Mouse (Mus musculus) liver, embryonic 15.5 days (tissue): ENCODE measurements at regions not wholly inside any gene's neighbourhood (a gene's known extent, or its start where the extent isn't known, plus 50 kb on each side); places are given as distances from the start of the nearest gene placed in this dataset.
A peak's percentile ranks its signal among the peaks of the same experiment; 100 is the strongest.

Experiments used
- ATAC-seq: fragments of 200-750 bp; cut with Nextera tagmentation; 2 replicates; pipeline ENCODE4 v1.8.0; 2017; ENCODE audit warnings: moderate number of reproducible peaks, mild to moderate bottlenecking, moderate library complexity; ENCODE audit not compliant: insufficient read depth
- H3K27ac ChIP-seq: fragments of 300-500 bp; sonication (generic); replicated peaks from 2 replicates; pipeline ENCODE4 v1.5.1; 2015; ENCODE audit warnings: mild to moderate bottlenecking, inconsistent platforms
- H3K27me3 ChIP-seq: fragments of 300-500 bp; sonication (generic); 2 replicates; pipeline ENCODE4 v1.6.1; 2015; ENCODE audit warnings: mild to moderate bottlenecking, inconsistent platforms
- H3K36me3 ChIP-seq: fragments of 300-500 bp; sonication (generic); replicated peaks from 2 replicates; pipeline ENCODE4 v1.6.1; 2015; ENCODE audit warnings: moderate library complexity, mild to moderate bottlenecking, inconsistent platforms
- H3K4me1 ChIP-seq: fragments of 300-500 bp; sonication (generic); replicated peaks from 2 replicates; pipeline ENCODE4 v1.6.1; 2015; ENCODE audit warnings: inconsistent platforms
- H3K4me2 ChIP-seq: fragments of 300-500 bp; sonication (generic); 2 replicates; pipeline ENCODE4 v1.6.1; 2015; ENCODE audit warnings: moderate library complexity, mild to moderate bottlenecking, inconsistent platforms
- H3K4me3 ChIP-seq: fragments of 300-500 bp; sonication (generic); replicated peaks from 2 replicates; pipeline ENCODE4 v1.5.1; 2015; ENCODE audit warnings: mild to moderate bottlenecking, inconsistent platforms
- H3K9ac ChIP-seq: fragments of 300-500 bp; sonication (generic); 2 replicates; pipeline ENCODE4 v1.6.1; 2015; ENCODE audit warnings: moderate library complexity, mild to moderate bottlenecking, inconsistent platforms
- H3K9me3 ChIP-seq: fragments of 300-500 bp; sonication (generic); replicated peaks from 2 replicates; pipeline ENCODE4 v1.6.1; 2016; ENCODE audit warnings: inconsistent platforms
- WGBS: fragments of 180-500 bp; shearing (Covaris S2); methylation state at CpG from one replicate; pipeline ENCODE4 v1.1.7; 2015; ENCODE audit warnings: mixed read lengths; ENCODE audit not compliant: insufficient replicate concordance; 5-methylcytosine and 5-hydroxymethylcytosine counted together

- no peak overlapping the region for H3K27ac ChIP-seq
Observed at GRCm38 (mm10) chr13:31339901-31340300, 216.0 kb upstream of the Foxq1 start.

GRCm38 (mm10) chr13:31340363-31340948 lies 215.5 kb upstream of the Foxq1 start:
- 48% methylated on average over 7 of the region's 7 CpGs for WGBS
- no peak overlapping the region for H3K27ac ChIP-seq
- no peaks in the 10 kb centered on the region for H3K4me1 ChIP-seq
- no peak overlapping the region for H3K4me3 ChIP-seq
- no peak overlapping the region for H3K9ac ChIP-seq
- H3K27me3 ChIP-seq: no peaks in the 10 kb centered on the region
- no peak for ATAC-seq
- H3K4me2 ChIP-seq: no peak overlapping the region
- no peaks in the 10 kb centered on the region for H3K9me3 ChIP-seq
- H3K36me3 ChIP-seq: no peaks in the 10 kb centered on the region

More at GRCm38 (mm10) chr13:31339901-31340300, 216.0 kb upstream of the Foxq1 start:
- Histone ChIP-seq H3K36me3 (no peaks in the 10 kb centered on the region), H3K4me2 (no peak overlapping the region), H3K9ac (no peak overlapping the region), H3K9me3 (no peaks in the 10 kb centered on the region), H3K4me3 (no peak overlapping the region), H3K27me3 (no peaks in the 10 kb centered on the region), H3K4me1 (no peaks in the 10 kb centered on the region)
- ATAC-seq: no peak
- 68% methylated on average over 2 of the region's 2 CpGs for WGBS

GRCm38 (mm10) chr13:31341282-31342100 lies 214.4 kb upstream of the Foxq1 start:
- no peaks in the 10 kb centered on the region for H3K9me3 ChIP-seq
- no peaks in the 10 kb centered on the region for H3K4me1 ChIP-seq
- H3K4me2 ChIP-seq: no peak overlapping the region
- no peak overlapping the region for H3K9ac ChIP-seq
- no peaks in the 10 kb centered on the region for H3K36me3 ChIP-seq
- H3K27me3 ChIP-seq: no peaks in the 10 kb centered on the region
- 63% methylated on average over 15 of the region's 15 CpGs for WGBS
- no peak overlapping the region for H3K4me3 ChIP-seq
- ATAC-seq: no peak
- no peak overlapping the region for H3K27ac ChIP-seq

GRCm38 (mm10) chr13:31346205-31346604 lies 209.7 kb upstream of the Foxq1 start:
- WGBS: 29% methylated on average over 1 of the region's 1 CpGs
- no peak overlapping the region for H3K9ac ChIP-seq
- H3K4me3 ChIP-seq: no peak overlapping the region
- H3K27ac ChIP-seq: no peak overlapping the region
- no peaks in the 10 kb centered on the region for H3K27me3 ChIP-seq
- no peaks in the 10 kb centered on the region for H3K4me1 ChIP-seq
- no peaks in the 10 kb centered on the region for H3K9me3 ChIP-seq
- H3K4me2 ChIP-seq: no peak overlapping the region
- ATAC-seq: no peak
- H3K36me3 ChIP-seq: no peaks in the 10 kb centered on the region

- H3K4me3 ChIP-seq: no peak overlapping the region
- no peaks in the 10 kb centered on the region for H3K27me3 ChIP-seq
- peak; percentile 34; the same call in 1 of the 2 replicates for ATAC-seq
- H3K36me3 ChIP-seq: no peaks in the 10 kb centered on the region
- H3K27ac ChIP-seq: no peak overlapping the region
- no peaks in the 10 kb centered on the region for H3K9me3 ChIP-seq
- no peak overlapping the region for H3K4me2 ChIP-seq
- no peak overlapping the region for H3K9ac ChIP-seq
- 30% methylated on average over 2 of the region's 2 CpGs for WGBS
- no peaks in the 10 kb centered on the region for H3K4me1 ChIP-seq
Observed at GRCm38 (mm10) chr13:31347000-31347399, 208.9 kb upstream of the Foxq1 start.

GRCm38 (mm10) chr13:31349671-31350070 lies 206.3 kb upstream of the Foxq1 start:
- Histone ChIP-seq H3K4me2 (no peak overlapping the region), H3K36me3 (no peaks in the 10 kb centered on the region), H3K27ac (no peak overlapping the region), H3K27me3 (no peaks in the 10 kb centered on the region), H3K4me3 (no peak overlapping the region), H3K4me1 (no peaks in the 10 kb centered on the region), H3K9ac (no peak overlapping the region), H3K9me3 (no peaks in the 10 kb centered on the region)
- 37% methylated on average over 2 of the region's 2 CpGs for WGBS
- ATAC-seq: no peak

- Histone ChIP-seq H3K36me3 (no peaks in the 10 kb centered on the region), H3K4me1 (no peaks in the 10 kb centered on the region), H3K4me2 (no peak overlapping the region), H3K4me3 (no peak overlapping the region), H3K27ac (no peak overlapping the region), H3K9ac (no peak overlapping the region), H3K27me3 (no peaks in the 10 kb centered on the region), H3K9me3 (no peaks in the 10 kb centered on the region)
- no peak for ATAC-seq
Observed at GRCm38 (mm10) chr13:31351481-31351880, 204.5 kb upstream of the Foxq1 start.

- Histone ChIP-seq H3K4me3 (no peak overlapping the region), H3K27ac (no peak overlapping the region), H3K27me3 (no peaks in the 10 kb centered on the region), H3K9me3 (no peaks in the 10 kb centered on the region), H3K4me1 (no peaks in the 10 kb centered on the region), H3K9ac (no peak overlapping the region), H3K4me2 (no peak overlapping the region), H3K36me3 (no peaks in the 10 kb centered on the region)
- ATAC-seq: no peak
- 52% methylated on average over 5 of the region's 5 CpGs for WGBS
Observed at GRCm38 (mm10) chr13:31352825-31353224, 203.1 kb upstream of the Foxq1 start.

GRCm38 (mm10) chr13:31359353-31359752 lies 196.6 kb upstream of the Foxq1 start:
- ATAC-seq: no peak
- Histone ChIP-seq H3K4me1 (no peaks in the 10 kb centered on the region), H3K27ac (no peak overlapping the region), H3K36me3 (no peaks in the 10 kb centered on the region), H3K27me3 (no peaks in the 10 kb centered on the region), H3K9me3 (no peaks in the 10 kb centered on the region), H3K4me2 (no peak overlapping the region), H3K9ac (no peak overlapping the region), H3K4me3 (no peak overlapping the region)
- WGBS: 64% methylated on average over 4 of the region's 4 CpGs

GRCm38 (mm10) chr13:31362386-31362785 lies 193.5 kb upstream of the Foxq1 start:
- ATAC-seq: no peak
- Histone ChIP-seq H3K4me1 (no peaks in the 10 kb centered on the region), H3K27ac (no peak overlapping the region), H3K4me2 (no peak overlapping the region), H3K36me3 (no peaks in the 10 kb centered on the region), H3K9me3 (no peaks in the 10 kb centered on the region), H3K4me3 (no peak overlapping the region), H3K27me3 (no peaks in the 10 kb centered on the region), H3K9ac (no peak overlapping the region)
- 24% methylated on average over 3 of the region's 3 CpGs for WGBS

GRCm38 (mm10) chr13:31364369-31364768 lies 191.6 kb upstream of the Foxq1 start:
- Histone ChIP-seq H3K27ac (no peak overlapping the region), H3K36me3 (no peaks in the 10 kb centered on the region), H3K9ac (no peak overlapping the region), H3K4me1 (0 out of 2 replicates have a peak, but pooled peaks cover 3% of the 10 kb centered on the region), H3K9me3 (no peaks in the 10 kb centered on the region), H3K27me3 (no peaks in the 10 kb centered on the region), H3K4me2 (no peak overlapping the region), H3K4me3 (no peak overlapping the region)
- no peak for ATAC-seq
- 59% methylated on average over 4 of the region's 4 CpGs for WGBS
